Mouse (Mus musculus) hindbrain, embryonic 16.5 days (tissue): Measurements from ENCODE around the gene Vac14. TPM values are rescaled to one million over a fixed set of nuclear protein-coding genes. Genes with fewer than 3 reads are reported as not detected.
A peak's percentile ranks its signal among the peaks of the same experiment; 100 is the strongest.

Experiments
- ATAC-seq: fragments of 200-750 bp; cut with Nextera tagmentation; 2 replicates; pipeline ENCODE4 v1.8.0; 2017; ENCODE audit warnings: moderate TSS enrichment, moderate library complexity
- H3K27ac ChIP-seq: fragments of 300-500 bp; sonication (generic); 2 replicates; pipeline ENCODE4 v1.5.1; 2014; ENCODE audit warnings: low read depth, mild to moderate bottlenecking, control low read depth, low read length, moderate library complexity
- H3K27me3 ChIP-seq: fragments of 300-500 bp; sonication (generic); replicated peaks from 2 replicates; pipeline ENCODE4 v1.6.1; 2014; ENCODE audit warnings: low read length; ENCODE audit not compliant: control insufficient read depth, insufficient read depth
- H3K36me3 ChIP-seq: fragments of 300-500 bp; sonication (generic); 2 replicates; pipeline ENCODE4 v1.6.1; 2014; ENCODE audit warnings: mild to moderate bottlenecking, low read length, moderate library complexity, mixed read lengths; ENCODE audit not compliant: control insufficient read depth, insufficient read depth
- H3K4me1 ChIP-seq: fragments of 300-500 bp; sonication (generic); 2 replicates; pipeline ENCODE4 v1.6.1; 2014; ENCODE audit warnings: low read depth, low read length; ENCODE audit not compliant: control insufficient read depth, insufficient read depth
- H3K4me2 ChIP-seq: fragments of 300-500 bp; sonication (generic); 2 replicates; pipeline ENCODE4 v1.6.1; 2014; ENCODE audit warnings: mild to moderate bottlenecking, low read length, control low read depth, moderate library complexity
- H3K4me3 ChIP-seq: fragments of 300-500 bp; sonication (generic); 2 replicates; pipeline ENCODE4 v1.5.1; 2014; ENCODE audit warnings: mild to moderate bottlenecking, low read length, control low read depth, moderate library complexity
- H3K9ac ChIP-seq: fragments of 300-500 bp; sonication (generic); 2 replicates; pipeline ENCODE4 v1.6.1; 2014; ENCODE audit warnings: low read depth, mild to moderate bottlenecking, control low read depth, low read length, moderate library complexity
- H3K9me3 ChIP-seq: fragments of 300-500 bp; sonication (generic); 2 replicates; pipeline ENCODE4 v1.6.1; 2014; ENCODE audit warnings: mild to moderate bottlenecking, low read length, moderate library complexity; ENCODE audit not compliant: control insufficient read depth
- WGBS: fragments of 180-500 bp; shearing (Covaris S2); extraction: QIAGEN DNeasy Blood & Tissue Kit; methylation state at CpG from one replicate; pipeline ENCODE4 v1.1.7; 2014; 5-methylcytosine and 5-hydroxymethylcytosine counted together
- polyA plus RNA-seq: library from polyadenylated mRNA; unstranded; fragments of >200 nt; fragmentation: Nextera tagmentation; extraction: Ambion mirVana; gene quantifications from 2 replicates; pipeline ENCODE4 v1.2.1, GENCODE M21; 2015

Gene Vac14
- polyA plus RNA-seq, 1 experiment from 2014 or later: 29.9 TPM

DNA sequence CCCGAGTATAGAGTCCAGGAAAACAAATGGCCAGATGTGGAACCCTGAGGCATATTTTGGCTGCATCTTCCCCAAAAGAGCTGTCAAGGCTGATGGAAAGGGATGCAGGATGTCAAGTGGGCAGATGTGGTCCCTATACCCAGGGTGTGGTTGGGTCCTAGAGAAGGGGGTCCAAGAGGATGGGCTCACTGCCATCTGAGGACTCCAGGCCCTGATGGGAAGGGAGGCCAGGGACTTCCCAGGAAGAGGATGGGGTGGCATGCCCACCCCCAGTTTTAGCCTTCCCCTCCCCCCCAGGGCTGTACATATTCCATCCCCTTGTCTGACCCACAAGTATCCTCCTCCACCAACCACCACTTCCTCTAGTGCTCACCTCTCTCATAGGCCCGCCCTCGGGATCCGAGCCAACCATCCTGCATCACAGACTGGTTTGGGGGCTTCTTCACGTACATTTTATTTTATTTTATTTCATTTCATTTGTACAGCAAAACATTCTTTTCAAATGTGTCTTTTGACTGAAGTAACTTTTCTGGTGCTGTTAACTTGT is 122.3 kb downstream of the Vac14 start:
- Histone ChIP-seq H3K4me2 (no peak overlapping the region), H3K27me3 (no peaks in the 10 kb centered on the region), H3K4me3 (no peak overlapping the region), H3K4me1 (no peaks in the 10 kb centered on the region), H3K9me3 (no peaks in the 10 kb centered on the region), H3K9ac (no peak overlapping the region), H3K36me3 (peaks cover 27% of the 10 kb centered on the region), H3K27ac (no peak overlapping the region)
- 88% methylated on average over 5 of the region's 5 CpGs for WGBS
- ATAC-seq: no peak

- no peak overlapping the region; the same call in 1 of the 2 replicates for H3K27ac ChIP-seq
- no peak overlapping the region for H3K9ac ChIP-seq
- H3K9me3 ChIP-seq: no peaks in the 10 kb centered on the region
- no peaks in the 10 kb centered on the region for H3K4me1 ChIP-seq
- 76% methylated on average over 15 of the region's 15 CpGs for WGBS
- peaks cover 20% of the 10 kb centered on the region for H3K36me3 ChIP-seq
- no peak for ATAC-seq
- H3K4me3 ChIP-seq: no peak overlapping the region
- no peak overlapping the region for H3K4me2 ChIP-seq
- no peaks in the 10 kb centered on the region for H3K27me3 ChIP-seq
These were observed 123.5 kb downstream of the Vac14 start for GRCm38 (mm10) chr8:110741816-110742451.

DNA sequence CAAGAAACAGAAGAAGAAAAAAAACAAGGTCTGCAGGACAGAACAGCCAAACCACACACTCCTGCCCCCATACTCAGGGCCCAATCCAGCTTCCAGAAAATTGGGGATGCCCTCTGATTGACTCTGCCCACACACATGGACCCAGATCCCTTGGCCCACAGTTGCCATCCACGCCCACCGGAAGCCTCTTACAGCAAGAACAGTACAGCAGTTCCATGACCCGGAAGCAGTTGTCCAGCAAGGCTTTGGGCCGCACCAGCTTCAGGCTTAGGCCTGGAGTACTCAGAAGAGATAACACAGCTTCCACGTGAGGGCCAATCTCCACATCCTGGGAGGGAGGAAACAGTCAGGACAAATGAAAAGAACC is 124.0 kb downstream of the Vac14 start:
- H3K27me3 ChIP-seq: no peaks in the 10 kb centered on the region

GRCm38 (mm10) chr8:110745162-110745561 is 126.8 kb downstream of the Vac14 start:
- no peaks in the 10 kb centered on the region for H3K4me1 ChIP-seq
- H3K27me3 ChIP-seq: no peaks in the 10 kb centered on the region
- no peak overlapping the region for H3K9ac ChIP-seq
- no peak overlapping the region for H3K4me2 ChIP-seq
- no peak overlapping the region for H3K27ac ChIP-seq
- WGBS: 97% methylated on average over 10 of the region's 10 CpGs
- ATAC-seq: no peak
- H3K36me3 ChIP-seq: no peaks in the 10 kb centered on the region
- no peaks in the 10 kb centered on the region for H3K9me3 ChIP-seq
- no peak overlapping the region for H3K4me3 ChIP-seq

More for the DNA sequence above, 124.0 kb downstream of the Vac14 start:
- no peaks in the 10 kb centered on the region for H3K4me1 ChIP-seq
- H3K27ac ChIP-seq: no peak overlapping the region
- H3K9ac ChIP-seq: no peak overlapping the region
- H3K9me3 ChIP-seq: no peaks in the 10 kb centered on the region
- 91% methylated on average over 5 of the region's 5 CpGs for WGBS
- ATAC-seq: no peak
- H3K4me3 ChIP-seq: no peak overlapping the region
- no peak overlapping the region for H3K4me2 ChIP-seq
- peaks cover 15% of the 10 kb centered on the region for H3K36me3 ChIP-seq

DNA sequence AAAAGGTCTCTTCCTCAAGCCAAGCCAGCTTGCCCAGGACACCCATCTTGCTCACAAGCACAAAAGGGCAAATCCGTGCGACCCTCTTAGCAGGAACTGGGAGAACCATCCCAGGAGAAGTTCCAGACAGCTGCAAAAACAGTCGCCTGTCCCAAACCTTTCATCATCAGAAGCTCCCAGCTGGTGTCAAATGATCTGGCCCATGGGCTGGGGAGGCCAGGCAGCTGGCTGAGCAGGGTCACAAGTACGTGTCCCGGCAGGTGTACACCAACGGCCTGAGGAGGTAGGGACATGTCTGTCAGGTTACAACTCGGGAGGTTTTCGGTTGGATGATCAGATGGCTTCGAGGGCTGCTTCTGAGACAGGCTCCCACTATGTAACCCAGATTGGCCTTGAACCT is 128.3 kb downstream of the Vac14 start:
- Histone ChIP-seq H3K27ac (no peak overlapping the region), H3K27me3 (no peaks in the 10 kb centered on the region), H3K4me1 (no peaks in the 10 kb centered on the region), H3K9me3 (no peaks in the 10 kb centered on the region), H3K4me2 (no peak overlapping the region), H3K4me3 (no peak overlapping the region), H3K36me3 (no peaks in the 10 kb centered on the region), H3K9ac (no peak overlapping the region)
- WGBS: 77% methylated on average over 9 of the region's 9 CpGs
- ATAC-seq: no peak

GRCm38 (mm10) chr8:110749500-110750170 is 131.2 kb downstream of the Vac14 start:
- H3K4me2 ChIP-seq: no peak overlapping the region
- peak; percentile 71 for ATAC-seq
- no peaks in the 10 kb centered on the region for H3K27me3 ChIP-seq
- H3K36me3 ChIP-seq: no peaks in the 10 kb centered on the region
- no peak overlapping the region for H3K9ac ChIP-seq
- no peaks in the 10 kb centered on the region for H3K9me3 ChIP-seq
- H3K27ac ChIP-seq: no peak overlapping the region
- WGBS: 59% methylated on average over 10 of the region's 10 CpGs
- H3K4me3 ChIP-seq: no peak overlapping the region
- no peaks in the 10 kb centered on the region for H3K4me1 ChIP-seq

DNA sequence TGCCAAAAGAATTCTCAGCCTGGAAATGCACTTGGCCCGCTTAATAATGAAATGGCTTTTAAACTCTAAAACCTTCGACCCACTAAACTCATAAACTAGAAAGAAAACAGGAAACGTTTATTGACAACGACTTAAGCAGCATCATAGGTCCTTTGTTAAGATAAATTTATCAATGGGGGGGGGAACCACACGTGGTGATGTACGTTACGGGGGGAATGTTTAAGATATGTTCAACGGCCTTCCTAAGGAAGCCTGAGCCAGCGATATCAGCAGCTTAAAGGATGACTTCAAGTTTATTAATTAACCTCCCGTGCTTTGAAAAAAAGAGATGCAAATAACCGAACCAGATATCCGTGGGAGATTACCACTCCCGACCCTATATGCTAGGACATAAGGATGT is 131.9 kb downstream of the Vac14 start:
- WGBS: 37% methylated on average over 13 of the region's 13 CpGs
- Histone ChIP-seq H3K4me3 (no peak overlapping the region), H3K4me1 (no peaks in the 10 kb centered on the region), H3K4me2 (no peak overlapping the region), H3K9me3 (no peaks in the 10 kb centered on the region), H3K36me3 (no peaks in the 10 kb centered on the region), H3K27me3 (no peaks in the 10 kb centered on the region), H3K9ac (no peak overlapping the region), H3K27ac (no peak overlapping the region)
- ATAC-seq: no peak

DNA sequence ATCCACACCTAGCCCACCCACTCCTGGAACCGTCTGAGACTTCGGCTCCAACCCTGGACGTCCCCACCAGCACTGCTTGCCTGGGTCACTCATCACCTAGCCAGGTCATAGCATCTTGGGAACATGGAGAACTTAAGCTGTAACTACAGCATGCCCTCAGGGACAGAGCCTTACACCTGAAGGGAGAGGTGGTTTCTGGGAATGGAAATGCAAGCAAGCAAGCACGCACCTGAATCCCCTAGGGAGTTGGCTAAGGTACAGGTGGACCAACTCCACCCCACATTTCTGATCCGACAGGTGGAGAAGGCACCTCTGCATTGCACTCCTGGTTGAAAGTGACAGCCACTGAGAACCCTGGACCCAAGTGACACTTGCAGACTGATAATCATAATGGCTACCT is 133.1 kb downstream of the Vac14 start:
- Histone ChIP-seq H3K36me3 (no peaks in the 10 kb centered on the region), H3K27ac (no peak overlapping the region), H3K4me3 (no peak overlapping the region), H3K4me2 (no peak overlapping the region), H3K4me1 (no peaks in the 10 kb centered on the region), H3K27me3 (no peaks in the 10 kb centered on the region), H3K9ac (no peak overlapping the region), H3K9me3 (no peaks in the 10 kb centered on the region)
- 88% methylated on average over 5 of the region's 5 CpGs for WGBS
- no peak for ATAC-seq

DNA sequence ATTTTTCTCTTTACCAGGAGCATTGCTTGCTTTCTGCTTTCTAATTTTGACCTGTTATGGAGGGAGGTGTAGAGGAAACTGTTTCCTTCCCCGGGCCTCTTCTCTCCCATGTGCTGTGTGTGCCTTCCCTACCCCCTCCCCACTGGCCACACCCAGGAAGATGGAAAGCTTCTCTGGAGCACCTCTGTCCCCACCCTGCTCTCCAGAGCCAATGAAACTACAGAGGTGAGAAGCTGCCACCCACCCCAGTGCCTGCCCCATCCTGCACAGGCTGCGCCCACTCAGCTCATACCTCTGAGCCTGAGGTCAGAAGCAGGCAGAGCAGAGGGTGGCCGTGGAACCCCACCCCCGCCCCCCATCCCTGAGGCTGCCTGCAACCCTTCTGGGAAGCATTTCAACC is 136.3 kb downstream of the Vac14 start:
- no peak overlapping the region for H3K4me3 ChIP-seq
- H3K27me3 ChIP-seq: no peaks in the 10 kb centered on the region
- H3K36me3 ChIP-seq: no peaks in the 10 kb centered on the region
- H3K27ac ChIP-seq: no peak overlapping the region
- ATAC-seq: 0 out of 2 replicates have a peak, but pooled peaks have one; percentile 37
- no peak overlapping the region for H3K4me2 ChIP-seq
- no peaks in the 10 kb centered on the region for H3K4me1 ChIP-seq
- H3K9me3 ChIP-seq: no peaks in the 10 kb centered on the region
- peak overlapping the region; percentile 25; the same call in 1 of the 2 replicates for H3K9ac ChIP-seq
- WGBS: 50% methylated on average over 4 of the region's 4 CpGs
